Mouse (Mus musculus) brain, embryonic 14.5 days (tissue): ENCODE results near the gene Dtd2.

Experiments
- CTCF ChIP-seq: fragments of 200-500 bp; IDR thresholded peaks from 2 replicates; pipeline ENCODE4 v1.5.1; 2012; ENCODE audit warnings: inconsistent platforms, mild to moderate bottlenecking, moderate library complexity, borderline replicate concordance; ENCODE audit not compliant: insufficient read depth, insufficient read length; ENCODE audit errors: extremely low read depth
- POLR2A ChIP-seq: fragments of 200-500 bp; IDR thresholded peaks from 2 replicates; pipeline ENCODE4 v1.6.1; 2012; ENCODE audit warnings: mild to moderate bottlenecking, inconsistent platforms, borderline replicate concordance; ENCODE audit not compliant: poor library complexity, insufficient read depth, insufficient read length, severe bottlenecking; ENCODE audit errors: extremely low read depth

DNA sequence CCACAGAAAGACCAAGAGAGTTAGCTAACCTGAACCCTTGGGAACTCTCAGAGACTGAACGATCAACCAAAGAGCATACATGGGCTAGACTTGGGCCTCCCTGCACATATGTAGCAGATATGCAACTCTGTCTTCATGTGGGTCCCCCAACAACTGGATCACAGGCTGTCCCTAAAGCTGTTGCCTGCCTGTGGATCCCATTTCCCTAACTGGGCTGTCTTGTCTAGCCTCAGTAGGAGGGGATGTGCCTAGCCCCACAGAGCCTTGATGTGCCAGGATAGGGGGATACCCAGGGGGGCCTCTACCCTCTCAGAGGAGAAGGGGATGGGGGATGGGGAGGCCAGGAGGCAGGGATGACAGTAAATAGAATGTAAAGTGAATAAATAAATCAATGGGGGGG is 22.7 kb downstream of the Dtd2 start:
- TF ChIP-seq CTCF = no peak
- TF ChIP-seq POLR2A = no peak
